Mouse (Mus musculus) lung, embryonic 15.5 days (tissue): ENCODE data around the gene Atp9a. TPM values are rescaled to one million over a fixed set of nuclear protein-coding genes. Genes with fewer than 3 reads are reported as not detected.

Source experiments
- ATAC-seq: fragments of 200-750 bp; cut with Nextera tagmentation; 2 replicates; pipeline ENCODE4 v1.8.0; 2017; ENCODE audit warnings: moderate number of reproducible peaks, borderline replicate concordance; ENCODE audit not compliant: low FRiP score, low TSS enrichment; ENCODE audit errors: extremely low read depth
- H3K27ac ChIP-seq: fragments of 300-500 bp; sonication (generic); 2 replicates; pipeline ENCODE4 v1.5.1; 2015; ENCODE audit warnings: moderate library complexity, mild to moderate bottlenecking, inconsistent platforms
- H3K27me3 ChIP-seq: fragments of 300-500 bp; sonication (generic); 2 replicates; pipeline ENCODE4 v1.6.1; 2015; ENCODE audit warnings: inconsistent platforms
- H3K36me3 ChIP-seq: fragments of 300-500 bp; sonication (generic); 2 replicates; pipeline ENCODE4 v1.6.1; 2015; ENCODE audit warnings: inconsistent platforms
- H3K4me1 ChIP-seq: fragments of 300-500 bp; sonication (generic); 2 replicates; pipeline ENCODE4 v1.6.1; 2015; ENCODE audit warnings: inconsistent platforms
- H3K4me2 ChIP-seq: fragments of 300-500 bp; sonication (generic); 2 replicates; pipeline ENCODE4 v1.6.1; 2015; ENCODE audit warnings: inconsistent platforms, mild to moderate bottlenecking, moderate library complexity
- H3K4me3 ChIP-seq: fragments of 300-500 bp; sonication (generic); 2 replicates; pipeline ENCODE4 v1.5.1; 2015; ENCODE audit warnings: mild to moderate bottlenecking, inconsistent platforms
- H3K9ac ChIP-seq: fragments of 300-500 bp; sonication (generic); 2 replicates; pipeline ENCODE4 v1.6.1; 2015; ENCODE audit warnings: inconsistent platforms
- H3K9me3 ChIP-seq: fragments of 300-500 bp; sonication (generic); 2 replicates; pipeline ENCODE4 v1.6.1; 2016; ENCODE audit warnings: inconsistent platforms
- WGBS: fragments of 180-500 bp; shearing (Covaris S2); methylation state at CpG from one replicate; pipeline ENCODE4 v1.1.7; 2015; 5-methylcytosine and 5-hydroxymethylcytosine counted together
- polyA plus RNA-seq: library from polyadenylated mRNA; unstranded; fragments of >200 nt; fragmentation: Nextera tagmentation; extraction: Ambion mirVana; gene quantifications from 2 replicates; pipeline ENCODE4 v1.2.1, GENCODE M21; 2015

The Atp9a gene
- polyA plus RNA-seq, 1 experiment from 2014 or later = 14.3 TPM

DNA sequence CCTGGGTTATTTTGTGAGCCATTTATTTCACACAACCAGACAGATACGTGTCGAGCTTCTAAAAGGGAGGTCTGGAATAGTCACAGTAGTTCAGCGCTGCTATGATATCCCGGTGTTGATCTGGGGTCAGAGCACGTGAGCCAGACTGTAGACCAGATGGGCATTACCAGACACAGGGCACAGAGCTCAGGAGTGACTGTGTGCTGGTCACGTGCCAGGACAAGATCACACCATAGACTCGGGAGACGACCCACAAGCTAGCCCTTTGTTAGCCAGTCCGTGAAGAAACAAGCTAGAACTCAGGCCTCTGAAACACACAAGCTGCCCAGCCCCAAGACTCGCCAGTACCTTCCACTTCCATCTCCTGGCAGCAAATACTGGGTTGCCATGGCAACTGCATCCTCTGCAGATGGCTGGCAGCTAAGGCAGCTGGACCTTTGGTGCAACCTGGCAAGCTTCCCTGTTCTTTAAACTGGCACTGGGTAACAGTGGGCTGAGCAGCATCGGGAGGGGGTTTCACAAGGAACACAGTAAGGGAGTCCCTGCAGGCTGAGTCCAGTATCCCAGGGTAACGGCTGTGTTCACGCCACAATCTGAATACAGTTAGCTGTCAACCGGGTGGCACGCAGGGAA is 63.4 kb downstream of the Atp9a start:
- H3K4me2 ChIP-seq = no peak overlapping the region
- H3K27me3 ChIP-seq = no peaks in the 10 kb centered on the region
- H3K36me3 ChIP-seq = no peaks in the 10 kb centered on the region
- no peak overlapping the region for H3K27ac ChIP-seq
- no peak overlapping the region for H3K9ac ChIP-seq
- no peak overlapping the region for H3K4me3 ChIP-seq
- WGBS = 73% methylated on average over 15 of the region's 15 CpGs
- no peak for ATAC-seq
- no peaks in the 10 kb centered on the region for H3K4me1 ChIP-seq
- H3K9me3 ChIP-seq = no peaks in the 10 kb centered on the region

DNA sequence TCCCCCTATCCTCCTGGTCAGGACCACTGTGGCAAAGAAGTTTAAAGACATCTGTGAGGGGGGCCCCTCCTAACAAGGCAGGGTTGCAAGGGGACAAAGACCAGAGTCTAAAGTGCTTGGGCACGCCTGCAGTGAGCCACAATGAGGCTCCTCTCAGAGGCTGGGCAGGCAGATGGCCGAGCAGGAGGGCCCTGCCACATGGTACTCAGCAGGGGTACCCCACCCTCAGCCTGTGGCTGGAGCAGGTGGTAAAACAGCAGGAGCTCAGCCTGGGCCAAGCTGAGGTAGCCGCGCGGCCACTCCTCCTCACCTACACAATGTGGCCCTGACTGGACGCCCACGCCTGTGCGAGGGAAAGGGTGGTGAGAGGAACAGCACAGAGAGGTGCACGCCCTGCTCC is 64.6 kb downstream of the Atp9a start:
- no peak overlapping the region for H3K9ac ChIP-seq
- H3K36me3 ChIP-seq = no peaks in the 10 kb centered on the region
- H3K27ac ChIP-seq = no peak overlapping the region
- H3K4me3 ChIP-seq = no peak overlapping the region
- no peaks in the 10 kb centered on the region for H3K9me3 ChIP-seq
- no peaks in the 10 kb centered on the region for H3K27me3 ChIP-seq
- 72% methylated on average over 9 of the region's 9 CpGs for WGBS
- ATAC-seq = no peak
- H3K4me1 ChIP-seq = no peaks in the 10 kb centered on the region
- no peak overlapping the region for H3K4me2 ChIP-seq

DNA sequence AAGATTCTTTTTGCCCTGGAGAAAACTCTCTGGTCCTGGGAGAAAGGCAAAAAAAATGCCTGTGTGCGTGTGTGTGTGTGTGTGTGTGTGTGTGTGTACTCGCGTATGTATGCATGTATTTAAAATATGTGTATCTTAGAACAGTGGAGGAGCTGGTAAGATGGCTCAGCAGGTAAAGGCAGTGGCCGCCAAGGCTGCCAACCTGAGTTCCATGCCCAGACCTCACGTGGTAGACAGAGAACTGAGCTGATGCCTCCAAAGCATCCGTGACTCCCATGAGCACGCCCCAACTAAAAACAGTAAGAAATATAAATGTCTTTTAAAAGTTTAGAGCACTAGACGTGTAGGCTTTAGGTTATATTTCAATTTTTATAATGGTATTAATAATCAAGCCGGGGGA is 70.5 kb downstream of the Atp9a start:
- Histone ChIP-seq H3K9ac (no peak overlapping the region), H3K27ac (no peak overlapping the region), H3K4me2 (no peak overlapping the region), H3K4me1 (no peaks in the 10 kb centered on the region), H3K36me3 (no peaks in the 10 kb centered on the region), H3K27me3 (no peaks in the 10 kb centered on the region), H3K9me3 (no peaks in the 10 kb centered on the region), H3K4me3 (no peak overlapping the region)
- no peak for ATAC-seq
- 80% methylated on average over 9 of the region's 9 CpGs for WGBS

DNA sequence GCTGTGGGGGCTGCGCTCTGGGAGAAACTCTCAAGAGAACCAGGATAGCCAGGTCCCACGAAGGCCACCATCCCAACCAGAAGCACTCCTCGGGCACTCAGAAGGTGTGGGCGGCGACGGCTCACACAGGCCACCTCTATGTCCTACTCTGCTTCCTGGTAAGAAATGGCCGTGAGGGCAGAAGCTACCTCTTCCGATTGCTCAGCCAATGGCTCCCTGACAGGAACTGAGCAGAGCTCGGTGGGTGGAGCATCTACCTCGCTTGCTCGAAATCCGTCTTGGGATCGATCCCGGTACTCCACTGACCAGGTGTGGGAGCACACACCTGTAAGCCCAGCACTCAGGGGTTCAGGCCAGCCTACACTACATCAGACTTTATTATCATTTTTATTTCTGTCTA is 72.0 kb downstream of the Atp9a start:
- no peak overlapping the region for H3K4me3 ChIP-seq
- H3K9me3 ChIP-seq = no peaks in the 10 kb centered on the region
- no peak; the same call in 1 of the 2 replicates for ATAC-seq
- H3K4me1 ChIP-seq = no peaks in the 10 kb centered on the region
- H3K27ac ChIP-seq = no peak overlapping the region
- 73% methylated on average over 14 of the region's 14 CpGs for WGBS
- no peaks in the 10 kb centered on the region for H3K27me3 ChIP-seq
- no peaks in the 10 kb centered on the region for H3K36me3 ChIP-seq
- no peak overlapping the region for H3K9ac ChIP-seq
- no peak overlapping the region for H3K4me2 ChIP-seq

DNA sequence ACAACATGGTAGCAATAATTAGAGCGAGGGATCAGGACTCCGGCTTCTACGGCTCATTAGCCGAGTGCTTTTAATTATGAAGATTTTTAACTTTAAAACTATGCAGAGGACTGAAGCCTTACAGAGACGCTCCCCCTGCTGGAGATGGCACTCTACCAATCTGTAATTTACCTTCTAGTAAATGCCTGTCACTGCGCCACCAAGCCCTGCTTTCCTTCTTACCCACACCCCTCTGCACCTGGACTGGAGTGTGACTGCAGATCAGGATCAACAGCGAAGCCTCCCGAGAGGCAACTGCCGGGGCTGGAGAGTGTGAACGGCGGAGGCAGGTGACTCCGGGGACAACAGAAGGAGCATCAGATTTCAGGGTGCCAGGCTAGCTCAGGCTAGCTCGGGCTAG is 72.4 kb downstream of the Atp9a start:
- H3K4me1 ChIP-seq = no peaks in the 10 kb centered on the region
- 62% methylated on average over 13 of the region's 13 CpGs for WGBS
- H3K27ac ChIP-seq = no peak overlapping the region
- no peaks in the 10 kb centered on the region for H3K9me3 ChIP-seq
- H3K36me3 ChIP-seq = no peaks in the 10 kb centered on the region
- H3K4me2 ChIP-seq = no peak overlapping the region
- H3K9ac ChIP-seq = no peak overlapping the region
- no peaks in the 10 kb centered on the region for H3K27me3 ChIP-seq
- no peak for ATAC-seq
- no peak overlapping the region for H3K4me3 ChIP-seq

DNA sequence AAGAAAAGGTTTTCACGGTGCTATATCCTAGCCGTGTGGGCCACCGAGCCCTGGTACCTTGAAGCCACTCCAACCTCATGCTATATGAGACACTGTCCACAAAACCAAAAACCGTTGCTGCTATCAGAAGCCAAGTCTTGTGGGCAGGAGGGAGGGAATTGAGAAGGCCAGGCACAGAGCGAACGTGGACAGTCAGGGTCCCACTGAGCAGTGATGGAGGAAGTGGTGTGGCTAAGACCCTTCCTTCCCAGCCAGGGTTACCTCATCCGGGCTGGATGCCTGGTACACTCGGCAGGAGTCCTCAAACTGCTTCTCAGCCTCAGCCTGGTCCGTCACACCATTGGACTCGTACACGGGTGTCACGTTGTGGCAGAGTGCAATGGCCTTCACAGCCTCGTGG is 74.5 kb downstream of the Atp9a start:
- H3K9me3 ChIP-seq = no peaks in the 10 kb centered on the region
- no peaks in the 10 kb centered on the region for H3K4me1 ChIP-seq
- H3K36me3 ChIP-seq = no peaks in the 10 kb centered on the region
- H3K4me2 ChIP-seq = no peak overlapping the region
- H3K4me3 ChIP-seq = no peak overlapping the region
- H3K27me3 ChIP-seq = no peaks in the 10 kb centered on the region
- ATAC-seq = no peak
- H3K27ac ChIP-seq = no peak overlapping the region
- 78% methylated on average over 13 of the region's 13 CpGs for WGBS
- no peak overlapping the region for H3K9ac ChIP-seq

DNA sequence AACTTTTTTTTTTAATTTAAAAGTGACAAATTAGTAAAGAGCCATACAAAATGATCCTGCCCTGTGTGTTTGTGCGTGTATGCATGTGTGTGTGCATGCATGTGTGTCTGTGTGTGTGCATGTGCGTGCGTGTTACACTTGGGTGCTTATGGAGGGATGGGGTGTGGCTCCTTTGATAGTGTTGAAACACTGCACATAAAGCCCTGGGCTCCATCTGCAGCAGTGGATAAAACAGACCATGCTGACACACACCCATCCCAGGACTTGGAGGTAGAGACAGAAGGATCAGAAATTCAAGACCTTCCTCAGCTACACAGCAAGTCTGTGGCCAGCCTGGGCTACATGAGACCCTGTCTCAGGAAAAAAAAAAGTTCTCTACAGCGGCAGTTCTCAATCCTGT is 76.5 kb downstream of the Atp9a start:
- Histone ChIP-seq H3K4me3 (no peak overlapping the region), H3K27ac (no peak overlapping the region), H3K36me3 (no peaks in the 10 kb centered on the region), H3K27me3 (no peaks in the 10 kb centered on the region), H3K4me2 (no peak overlapping the region), H3K9ac (no peak overlapping the region), H3K4me1 (no peaks in the 10 kb centered on the region), H3K9me3 (no peaks in the 10 kb centered on the region)
- 88% methylated on average over 4 of the region's 4 CpGs for WGBS
- ATAC-seq = no peak

DNA sequence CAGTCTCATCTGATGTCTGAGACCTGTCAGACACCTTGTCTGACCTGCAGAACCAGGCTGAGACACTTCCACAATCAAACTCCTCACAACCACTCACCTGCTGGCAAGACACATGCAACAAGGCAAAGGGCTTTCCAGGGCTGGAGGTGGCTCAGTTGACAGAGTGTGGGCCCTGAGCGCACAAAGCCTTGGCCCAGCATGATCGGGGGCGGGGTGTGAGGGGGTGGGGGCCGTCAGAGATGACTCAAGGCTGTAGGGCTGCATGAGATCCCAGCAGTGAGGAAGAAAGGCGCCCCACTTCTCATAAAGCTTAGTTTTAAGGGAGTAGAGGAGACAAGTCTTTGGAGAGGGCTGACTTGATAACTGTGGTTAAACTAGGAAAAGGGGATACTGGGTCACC is 78.5 kb downstream of the Atp9a start:
- H3K27ac ChIP-seq = no peak overlapping the region
- H3K4me1 ChIP-seq = no peaks in the 10 kb centered on the region
- no peak for ATAC-seq
- no peak overlapping the region for H3K4me2 ChIP-seq
- WGBS = 61% methylated on average over 5 of the region's 5 CpGs
- no peaks in the 10 kb centered on the region for H3K27me3 ChIP-seq
- no peaks in the 10 kb centered on the region for H3K9me3 ChIP-seq
- H3K4me3 ChIP-seq = no peak overlapping the region
- no peaks in the 10 kb centered on the region for H3K36me3 ChIP-seq
- H3K9ac ChIP-seq = no peak overlapping the region

DNA sequence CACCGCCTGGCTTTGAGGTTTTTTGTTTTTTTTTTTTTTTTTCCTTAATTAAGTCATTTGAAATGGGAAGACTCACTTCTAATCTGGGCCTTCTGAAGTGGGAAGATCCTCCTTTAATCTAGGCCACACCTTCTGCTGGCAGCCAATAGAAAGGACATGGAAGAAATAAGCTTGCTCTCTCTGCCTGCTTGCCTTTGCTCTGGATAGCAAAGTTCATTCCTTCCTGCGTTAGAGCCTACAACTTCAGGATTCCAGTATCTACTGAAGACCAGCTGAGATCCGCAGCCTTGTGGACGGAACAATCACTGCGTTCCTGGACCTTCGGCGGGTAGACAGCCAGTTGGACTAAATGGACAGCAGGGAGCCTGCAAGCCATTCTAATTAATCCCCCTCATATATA is 79.0 kb downstream of the Atp9a start:
- H3K9me3 ChIP-seq = no peaks in the 10 kb centered on the region
- H3K36me3 ChIP-seq = no peaks in the 10 kb centered on the region
- H3K27me3 ChIP-seq = no peaks in the 10 kb centered on the region
- no peak for ATAC-seq
- H3K9ac ChIP-seq = no peak overlapping the region
- WGBS = 86% methylated on average over 7 of the region's 7 CpGs
- no peak overlapping the region for H3K4me3 ChIP-seq
- H3K27ac ChIP-seq = no peak overlapping the region
- no peaks in the 10 kb centered on the region for H3K4me1 ChIP-seq
- H3K4me2 ChIP-seq = no peak overlapping the region

DNA sequence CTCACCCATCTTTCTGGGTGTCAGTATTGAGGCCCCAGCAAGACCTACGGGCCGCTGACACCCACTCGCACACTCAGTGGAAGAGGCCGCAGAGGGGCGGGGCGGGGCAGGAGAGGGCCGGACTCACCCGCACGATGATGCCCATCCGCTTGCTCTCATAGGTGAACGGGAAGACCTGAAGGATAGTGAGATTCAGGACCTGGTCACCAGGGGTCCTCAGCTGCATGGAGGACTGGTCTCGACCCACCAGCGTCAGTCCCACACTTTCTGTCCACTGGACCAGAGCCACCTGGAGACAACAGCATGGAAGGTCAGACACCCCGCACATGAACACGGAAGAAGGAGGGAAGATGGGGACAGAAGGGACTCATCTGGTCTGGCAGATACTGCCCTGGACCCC is 80.4 kb downstream of the Atp9a start:
- Histone ChIP-seq H3K4me1 (no peaks in the 10 kb centered on the region), H3K9me3 (no peaks in the 10 kb centered on the region), H3K4me3 (no peak overlapping the region), H3K4me2 (no peak overlapping the region), H3K27me3 (no peaks in the 10 kb centered on the region), H3K27ac (no peak overlapping the region), H3K9ac (no peak overlapping the region), H3K36me3 (no peaks in the 10 kb centered on the region)
- ATAC-seq = no peak
- WGBS = 60% methylated on average over 15 of the region's 15 CpGs

DNA sequence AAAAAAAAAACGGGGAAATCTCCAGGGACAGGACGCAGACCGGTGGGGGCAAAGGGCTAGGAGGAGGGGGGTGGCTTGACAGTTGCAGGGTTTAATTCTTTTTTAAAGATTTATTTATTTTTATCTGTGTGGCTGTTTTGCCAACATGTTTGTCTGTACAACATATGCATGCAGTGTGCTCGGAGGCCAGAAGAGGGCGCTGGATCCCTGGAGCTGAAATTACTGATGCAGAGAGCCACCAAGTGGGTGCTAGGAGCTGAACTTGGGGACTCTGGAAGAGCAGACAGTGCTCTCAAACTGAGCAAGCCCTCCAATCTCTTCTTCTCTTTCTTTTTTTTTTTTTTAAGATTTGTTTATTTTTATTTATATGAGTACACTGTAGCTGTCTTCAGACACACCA is 81.9 kb downstream of the Atp9a start:
- H3K9ac ChIP-seq = no peak overlapping the region

DNA sequence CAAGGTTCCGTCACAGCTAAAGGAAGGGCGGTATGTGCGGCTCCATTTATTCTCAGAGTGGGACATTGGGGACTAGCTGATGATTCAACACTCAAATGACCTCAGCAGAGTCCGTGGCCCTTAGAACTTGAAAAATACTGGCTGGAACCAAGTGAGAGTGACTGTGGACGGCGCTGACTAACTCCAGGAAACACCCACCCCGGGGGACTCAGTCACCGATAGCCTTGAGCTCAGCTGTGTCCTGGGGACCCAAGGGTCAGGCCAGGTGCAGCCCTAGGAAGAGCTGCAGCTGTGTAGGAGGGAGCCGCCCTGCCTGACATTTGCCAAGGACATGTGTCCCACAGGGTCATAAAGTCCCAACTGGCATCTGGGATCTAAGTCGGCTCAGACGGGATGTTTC is 83.7 kb downstream of the Atp9a start:
- no peaks in the 10 kb centered on the region for H3K4me1 ChIP-seq
- no peaks in the 10 kb centered on the region for H3K36me3 ChIP-seq
- ATAC-seq = no peak

More for the DNA sequence above, 81.9 kb downstream of the Atp9a start:
- 53% methylated on average over 5 of the region's 5 CpGs for WGBS
- no peaks in the 10 kb centered on the region for H3K36me3 ChIP-seq
- no peak for ATAC-seq
- H3K27ac ChIP-seq = no peak overlapping the region
- no peak overlapping the region for H3K4me2 ChIP-seq
- no peak overlapping the region for H3K4me3 ChIP-seq
- H3K9me3 ChIP-seq = no peaks in the 10 kb centered on the region
- H3K27me3 ChIP-seq = no peaks in the 10 kb centered on the region
- no peaks in the 10 kb centered on the region for H3K4me1 ChIP-seq

More for the DNA sequence above, 83.7 kb downstream of the Atp9a start:
- Histone ChIP-seq H3K9ac (no peak overlapping the region), H3K27ac (no peak overlapping the region), H3K9me3 (no peaks in the 10 kb centered on the region), H3K27me3 (no peaks in the 10 kb centered on the region), H3K4me3 (no peak overlapping the region), H3K4me2 (no peak overlapping the region)
- 73% methylated on average over 11 of the region's 11 CpGs for WGBS
